Mouse (Mus musculus) ES-Bruce4 (cell line): ENCODE measurements around the gene Spag16. TPM values are rescaled to one million over a fixed set of nuclear protein-coding genes. Genes with fewer than 3 reads are reported as not detected.

Experiments
- H3K27ac ChIP-seq: 2 replicates; pipeline ENCODE4 v1.5.1; 2012; ENCODE audit warnings: low read length, inconsistent platforms; ENCODE audit not compliant: insufficient read depth
- H3K27me3 ChIP-seq: 2 replicates; pipeline ENCODE4 v1.6.1; 2012; ENCODE audit warnings: mild to moderate bottlenecking, low read length, inconsistent platforms; ENCODE audit not compliant: control insufficient read depth, poor library complexity, insufficient read depth, severe bottlenecking
- H3K36me3 ChIP-seq: 2 replicates; pipeline ENCODE4 v1.6.1; 2012; ENCODE audit warnings: inconsistent platforms, mild to moderate bottlenecking, low read length, moderate library complexity; ENCODE audit not compliant: control insufficient read depth, poor library complexity, insufficient read depth, severe bottlenecking
- H3K4me1 ChIP-seq: one replicate; pipeline ENCODE4 v1.8.1; 2011; ENCODE audit warnings: low read length; ENCODE audit not compliant: control insufficient read depth, insufficient read depth
- H3K4me3 ChIP-seq: 2 replicates; pipeline ENCODE4 v1.5.1; 2011; ENCODE audit warnings: low read depth, mild to moderate bottlenecking, low read length
- H3K9ac ChIP-seq: 2 replicates; pipeline ENCODE4 v1.6.1; 2012; ENCODE audit warnings: low read depth, mild to moderate bottlenecking, inconsistent platforms; ENCODE audit not compliant: poor library complexity, severe bottlenecking
- H3K9me3 ChIP-seq: replicated peaks from 2 replicates; pipeline ENCODE4 v1.6.1; 2012; ENCODE audit warnings: mild to moderate bottlenecking, low read length, inconsistent platforms; ENCODE audit not compliant: control insufficient read depth, poor library complexity, insufficient read depth, severe bottlenecking
- CTCF ChIP-seq: IDR thresholded peaks from one replicate; pipeline ENCODE4 v1.8.1; 2011; ENCODE audit warnings: low read depth, low read length
- EP300 ChIP-seq: IDR thresholded peaks from 2 replicates; pipeline ENCODE4 v1.6.1; 2011; ENCODE audit warnings: low read depth, low read length; ENCODE audit not compliant: insufficient read depth
- POLR2A ChIP-seq: IDR thresholded peaks from one replicate; pipeline ENCODE4 v1.8.1; 2011; ENCODE audit warnings: low read length; ENCODE audit not compliant: insufficient read depth
- polyA plus RNA-seq: library from polyadenylated mRNA; stranded (reverse); fragments of >200 nt; gene quantifications from 2 replicates; pipeline ENCODE4 v1.2.4, GENCODE M21; 2011; ENCODE audit warnings: low read depth; ENCODE audit not compliant: missing spikeins, insufficient read depth, insufficient read length

The Spag16 gene
- polyA plus RNA-seq, 1 experiment = 1.5 TPM

DNA sequence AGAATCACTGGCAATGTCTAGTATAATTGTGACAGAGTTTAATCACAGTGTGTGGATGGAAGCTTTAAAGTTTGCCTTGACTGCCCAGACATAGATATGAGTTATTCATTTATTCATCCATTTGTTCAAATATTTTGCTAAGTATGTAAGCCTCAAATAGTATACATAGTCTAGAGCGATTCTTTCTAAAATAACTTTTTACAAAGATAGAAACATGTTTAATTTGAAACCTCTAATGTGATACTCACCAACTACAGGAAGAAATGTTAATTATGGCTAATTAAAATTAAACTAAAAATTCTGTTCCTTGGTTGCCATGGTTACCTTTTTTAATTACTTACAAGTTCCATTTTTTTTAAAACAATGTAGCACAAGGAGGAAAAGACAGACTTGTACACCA lies 653.1 kb downstream of the Spag16 start:
- Histone ChIP-seq H3K27ac (no peak overlapping the region), H3K9ac (no peak overlapping the region)

DNA sequence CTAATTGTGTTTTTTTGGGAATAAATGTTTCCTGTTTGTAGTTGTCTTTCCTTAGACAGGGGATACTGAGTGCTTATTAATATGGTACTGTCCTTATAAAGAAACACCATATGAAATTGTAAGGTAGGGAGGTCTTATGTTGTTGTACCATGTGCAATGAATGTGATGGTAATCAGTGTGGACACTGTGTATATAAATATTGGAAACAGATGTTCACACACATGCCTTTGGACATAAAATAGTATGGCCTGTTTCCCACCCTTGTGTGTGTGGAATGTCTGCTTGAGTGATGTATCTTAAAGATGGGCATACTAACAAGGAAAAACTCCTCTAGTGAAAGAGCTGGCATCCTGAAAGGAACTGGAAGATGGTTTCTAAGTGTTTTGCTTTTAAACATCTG lies 692.1 kb downstream of the Spag16 start:
- Histone ChIP-seq H3K27me3 (no peaks in the 10 kb centered on the region), H3K27ac (no peak overlapping the region), H3K9ac (no peak overlapping the region), H3K4me3 (no peak overlapping the region), H3K36me3 (no peaks in the 10 kb centered on the region), H3K4me1 (no peaks in the 10 kb centered on the region), H3K9me3 (no peaks in the 10 kb centered on the region; the same call in 1 of the 2 replicates)
- TF ChIP-seq POLR2A = no peak
- TF ChIP-seq EP300 = no peak
- no peak for TF ChIP-seq CTCF

More for the DNA sequence above, 653.1 kb downstream of the Spag16 start:
- H3K4me3 ChIP-seq = no peak overlapping the region
- TF ChIP-seq EP300 (no peak), POLR2A (no peak), CTCF (no peak)
- H3K36me3 ChIP-seq = no peaks in the 10 kb centered on the region
- no peaks in the 10 kb centered on the region for H3K9me3 ChIP-seq
- H3K4me1 ChIP-seq = no peaks in the 10 kb centered on the region
- no peaks in the 10 kb centered on the region for H3K27me3 ChIP-seq

DNA sequence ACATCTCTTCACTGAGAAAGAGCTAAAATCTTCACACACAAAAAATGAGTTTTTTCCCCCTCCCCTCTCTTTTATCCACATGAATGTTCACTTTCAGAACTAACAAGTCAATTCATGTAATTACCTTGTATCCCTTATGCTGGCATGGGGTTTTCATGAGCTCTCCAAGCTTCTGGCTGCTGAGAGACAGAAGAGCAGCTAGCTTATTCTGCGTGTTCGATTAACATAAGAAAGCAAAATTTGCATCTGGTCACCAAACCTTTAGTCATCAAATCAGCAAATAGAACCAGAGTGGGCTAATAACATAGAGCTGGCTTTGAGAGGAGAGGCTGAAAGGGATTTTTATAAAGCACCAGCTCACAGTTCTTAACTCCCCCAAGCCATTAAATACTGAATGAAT lies 700.4 kb downstream of the Spag16 start:
- no peak overlapping the region for H3K27ac ChIP-seq
- no peaks in the 10 kb centered on the region for H3K27me3 ChIP-seq
- no peak overlapping the region for H3K9ac ChIP-seq
- no peak overlapping the region for H3K4me3 ChIP-seq
- no peaks in the 10 kb centered on the region for H3K36me3 ChIP-seq
- no peaks in the 10 kb centered on the region for H3K4me1 ChIP-seq
- no peaks in the 10 kb centered on the region; the same call in 1 of the 2 replicates for H3K9me3 ChIP-seq
- TF ChIP-seq CTCF (no peak), POLR2A (no peak), EP300 (no peak)

DNA sequence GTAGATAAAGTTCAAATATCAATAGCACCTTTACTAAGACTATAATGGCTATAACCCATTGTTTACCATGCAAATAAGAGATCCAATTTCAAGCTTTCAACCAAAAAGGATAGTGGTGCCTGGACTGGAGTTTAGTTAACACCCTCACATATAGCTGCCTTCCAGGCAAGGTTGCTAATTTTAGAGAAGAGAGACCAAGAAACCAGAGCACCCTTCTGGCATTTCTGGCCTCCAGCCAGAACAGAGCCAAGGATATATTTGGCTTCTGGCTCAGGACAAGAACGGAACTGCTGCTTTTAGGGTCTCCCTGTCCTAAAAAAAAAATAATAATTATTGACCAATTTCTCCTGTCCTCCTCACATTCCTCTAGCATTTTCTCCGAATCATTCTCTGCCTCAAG lies 703.0 kb downstream of the Spag16 start:
- no peaks in the 10 kb centered on the region for H3K4me1 ChIP-seq
- H3K9me3 ChIP-seq = no peaks in the 10 kb centered on the region
- H3K9ac ChIP-seq = no peak overlapping the region
- no peak overlapping the region for H3K27ac ChIP-seq
- H3K36me3 ChIP-seq = no peaks in the 10 kb centered on the region
- no peak overlapping the region for H3K4me3 ChIP-seq
- TF ChIP-seq CTCF (no peak), POLR2A (no peak), EP300 (no peak)
- no peaks in the 10 kb centered on the region for H3K27me3 ChIP-seq

DNA sequence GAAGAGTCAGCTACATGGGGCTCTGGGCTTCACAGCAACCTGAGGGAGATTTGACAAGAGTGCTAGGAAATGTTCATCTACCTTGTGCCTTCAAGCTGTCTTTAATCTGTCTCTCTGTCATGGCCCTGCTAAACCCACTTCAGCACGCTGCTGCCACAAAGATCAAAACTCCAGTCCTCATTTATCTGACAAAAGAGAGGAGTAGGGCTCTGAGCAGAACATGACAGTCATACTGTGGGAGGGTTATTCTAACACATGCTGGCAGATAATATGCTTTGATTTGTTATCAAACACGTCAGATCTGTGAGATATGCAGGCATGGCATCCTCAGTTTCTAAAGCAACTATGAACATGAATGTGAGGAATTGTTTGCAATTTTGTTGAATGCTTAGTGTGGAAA lies 725.1 kb downstream of the Spag16 start:
- no peak overlapping the region for H3K9ac ChIP-seq
- no peaks in the 10 kb centered on the region for H3K36me3 ChIP-seq
- H3K4me1 ChIP-seq = no peaks in the 10 kb centered on the region
- H3K4me3 ChIP-seq = no peak overlapping the region
- H3K27me3 ChIP-seq = no peaks in the 10 kb centered on the region
- no peaks in the 10 kb centered on the region for H3K9me3 ChIP-seq
- no peak for TF ChIP-seq CTCF
- H3K27ac ChIP-seq = no peak overlapping the region

- no peak for TF ChIP-seq CTCF
- no peak for TF ChIP-seq EP300
- no peak for TF ChIP-seq POLR2A
- H3K36me3 ChIP-seq = no peaks in the 10 kb centered on the region
- H3K4me1 ChIP-seq = no peaks in the 10 kb centered on the region
- no peaks in the 10 kb centered on the region for H3K9me3 ChIP-seq
- H3K9ac ChIP-seq = no peak overlapping the region
- no peak overlapping the region for H3K4me3 ChIP-seq
- H3K27me3 ChIP-seq = no peaks in the 10 kb centered on the region
- no peak overlapping the region for H3K27ac ChIP-seq
These were observed 795.0 kb downstream of the Spag16 start for GRCm38 (mm10) chr1:70621805-70622204.
